Mouse (Mus musculus): ENCODE measurements at regions not wholly inside any gene's neighbourhood (a gene's known extent, or its start where the extent isn't known, plus 50 kb on each side); places are given as distances from the start of the nearest gene placed in this dataset.

DNA sequence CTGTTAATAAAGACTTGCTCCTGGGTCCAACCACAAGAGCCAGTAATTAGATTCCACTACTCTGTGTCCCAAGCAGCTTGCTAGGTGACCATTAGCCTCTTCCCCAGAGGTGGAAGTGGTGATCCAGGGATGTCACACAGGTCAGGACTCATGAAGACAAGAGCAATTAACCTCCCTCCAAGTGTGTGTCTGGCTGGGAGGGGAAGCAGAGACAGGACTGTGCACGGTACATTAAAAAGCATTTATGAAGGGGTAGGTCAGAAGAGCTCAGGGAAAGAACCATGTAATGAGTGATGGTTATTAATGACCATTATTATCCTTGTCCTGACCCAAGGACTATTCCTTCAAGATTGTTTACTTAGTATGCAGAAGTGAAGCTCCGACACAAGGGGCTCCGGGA is 136.9 kb upstream of the Gm6657 start:
- H3K36me3 ChIP-seq, result no peaks in the 10 kb centered on the region
- 59% methylated on average over 3 of the region's 3 CpGs for WGBS
- H3K27ac ChIP-seq, result no peak overlapping the region
- ATAC-seq (ENCODE audit: insufficient number of reproducible peaks, insufficient read depth, low FRiP score, low TSS enrichment), result no peak
- no peak overlapping the region for H3K9ac ChIP-seq
- no peaks in the 10 kb centered on the region for H3K9me3 ChIP-seq
- H3K27me3 ChIP-seq, result no peaks in the 10 kb centered on the region
- H3K4me2 ChIP-seq (replicated peaks), result no peak overlapping the region
- no peaks in the 10 kb centered on the region for H3K4me1 ChIP-seq
- no peak overlapping the region for H3K4me3 ChIP-seq

DNA sequence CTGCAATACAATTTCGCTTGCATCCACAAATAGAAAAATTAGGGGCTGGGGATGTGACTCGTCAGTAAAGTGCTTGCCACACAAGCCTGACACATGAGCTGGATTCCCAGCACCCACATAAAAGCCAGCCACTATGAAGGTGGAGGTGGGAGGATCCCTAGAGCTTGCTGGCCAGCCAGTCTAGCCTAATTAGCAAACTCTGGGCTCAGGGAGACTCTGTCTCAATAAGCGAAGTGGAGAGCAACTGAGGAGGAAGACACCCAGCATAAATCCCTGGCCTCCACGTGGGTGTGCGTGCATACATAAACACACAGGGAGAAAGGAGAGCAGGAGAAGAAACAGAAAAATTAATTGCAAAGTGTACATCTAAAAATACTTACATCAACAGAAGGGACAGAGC is 134.1 kb upstream of the Gm6657 start:
- no peaks in the 10 kb centered on the region for H3K36me3 ChIP-seq
- H3K9me3 ChIP-seq, result no peaks in the 10 kb centered on the region
- H3K4me3 ChIP-seq, result no peak overlapping the region
- H3K4me2 ChIP-seq (replicated peaks), result no peak overlapping the region
- WGBS, result 59% methylated on average over 5 of the region's 5 CpGs
- no peak overlapping the region for H3K27ac ChIP-seq
- no peaks in the 10 kb centered on the region for H3K27me3 ChIP-seq
- no peaks in the 10 kb centered on the region for H3K4me1 ChIP-seq
- no peak overlapping the region for H3K9ac ChIP-seq
- ATAC-seq (ENCODE audit: insufficient number of reproducible peaks, insufficient read depth, low FRiP score, low TSS enrichment), result no peak

DNA sequence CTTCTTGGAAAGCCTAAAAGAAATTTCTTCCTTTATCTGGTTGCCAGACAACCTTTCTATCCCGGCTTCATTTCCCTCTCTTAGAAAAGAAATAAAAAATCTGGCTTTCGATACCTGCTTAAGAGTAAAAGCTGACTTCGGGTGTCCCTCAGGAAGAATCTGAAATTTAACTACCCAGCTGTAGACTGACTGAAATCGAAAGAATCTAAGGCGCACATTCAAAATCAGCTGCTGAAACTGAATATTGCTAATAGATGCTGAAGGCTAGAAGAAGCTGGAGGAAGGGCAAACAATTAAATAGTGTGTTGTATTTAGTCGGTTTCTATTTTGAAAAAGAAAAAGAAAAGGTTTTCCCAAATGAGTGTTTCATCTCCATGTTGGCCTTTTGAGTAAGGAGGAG is 128.0 kb upstream of the Gm6657 start:
- H3K4me2 ChIP-seq (replicated peaks), result no peak overlapping the region
- WGBS, result 82% methylated on average over 6 of the region's 6 CpGs
- no peaks in the 10 kb centered on the region for H3K4me1 ChIP-seq
- no peak overlapping the region for H3K27ac ChIP-seq
- no peak overlapping the region for H3K9ac ChIP-seq
- H3K9me3 ChIP-seq, result no peaks in the 10 kb centered on the region
- no peak overlapping the region for H3K4me3 ChIP-seq
- no peaks in the 10 kb centered on the region for H3K27me3 ChIP-seq
- H3K36me3 ChIP-seq, result no peaks in the 10 kb centered on the region
- ATAC-seq (ENCODE audit: insufficient number of reproducible peaks, insufficient read depth, low FRiP score, low TSS enrichment), result no peak

GRCm38 (mm10) chr12:78072935-78073334 is 121.1 kb upstream of the Gm6657 start:
- no peak overlapping the region for H3K27ac ChIP-seq
- no peak overlapping the region for H3K4me3 ChIP-seq
- H3K4me2 ChIP-seq (replicated peaks), result no peak overlapping the region
- no peaks in the 10 kb centered on the region for H3K27me3 ChIP-seq
- no peaks in the 10 kb centered on the region for H3K9me3 ChIP-seq
- ATAC-seq (ENCODE audit: insufficient number of reproducible peaks, insufficient read depth, low FRiP score, low TSS enrichment), result no peak
- no peaks in the 10 kb centered on the region for H3K4me1 ChIP-seq
- H3K9ac ChIP-seq, result no peak overlapping the region
- no peaks in the 10 kb centered on the region for H3K36me3 ChIP-seq
- WGBS, result 87% methylated on average over 9 of the region's 9 CpGs

DNA sequence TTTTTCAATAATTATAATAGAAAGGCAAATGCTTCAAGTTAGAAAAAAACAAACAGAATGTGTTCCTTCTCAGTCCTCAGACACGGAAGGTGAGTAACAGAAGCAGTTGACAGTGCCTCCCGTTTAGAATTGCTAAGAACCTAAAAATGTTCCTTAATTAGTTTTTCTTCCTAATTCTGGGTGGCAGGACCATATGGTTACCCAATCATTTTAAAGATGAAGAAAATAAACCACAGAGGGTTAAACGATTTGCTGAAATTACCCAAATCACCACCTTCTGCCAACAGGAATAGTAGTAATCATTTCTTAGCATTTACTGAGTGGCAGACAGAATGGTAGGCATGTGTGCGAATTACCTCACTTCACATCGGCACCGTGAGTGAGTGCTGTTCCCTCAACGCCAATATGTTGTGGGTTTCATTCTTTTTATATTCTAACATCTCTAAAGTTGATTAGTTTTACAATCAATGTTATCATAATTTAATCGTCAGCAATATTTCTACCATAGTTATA is 119.7 kb upstream of the Gm6657 start:
- no peak for ATAC-seq (ENCODE audit: insufficient number of reproducible peaks, insufficient read depth, low FRiP score, low TSS enrichment)
- no peak overlapping the region for H3K4me2 ChIP-seq (replicated peaks)
- no peaks in the 10 kb centered on the region for H3K4me1 ChIP-seq
- no peak overlapping the region for H3K9ac ChIP-seq
- no peaks in the 10 kb centered on the region for H3K9me3 ChIP-seq
- H3K36me3 ChIP-seq, result no peaks in the 10 kb centered on the region
- no peak overlapping the region for H3K27ac ChIP-seq
- no peaks in the 10 kb centered on the region for H3K27me3 ChIP-seq
- no peak overlapping the region for H3K4me3 ChIP-seq
- WGBS, result 78% methylated on average over 8 of the region's 8 CpGs

GRCm38 (mm10) chr12:78077285-78077684 is 116.8 kb upstream of the Gm6657 start:
- WGBS, result 11% methylated on average over 5 of the region's 5 CpGs
- H3K27ac ChIP-seq, result no peak overlapping the region
- H3K36me3 ChIP-seq, result no peaks in the 10 kb centered on the region
- no peak for ATAC-seq (ENCODE audit: insufficient number of reproducible peaks, insufficient read depth, low FRiP score, low TSS enrichment)
- H3K4me3 ChIP-seq, result no peak overlapping the region
- H3K9ac ChIP-seq, result no peak overlapping the region
- H3K27me3 ChIP-seq, result no peaks in the 10 kb centered on the region
- no peaks in the 10 kb centered on the region for H3K9me3 ChIP-seq
- no peak overlapping the region for H3K4me2 ChIP-seq (replicated peaks)
- no peaks in the 10 kb centered on the region for H3K4me1 ChIP-seq

- WGBS, result 50% methylated on average over 1 of the region's 1 CpGs
- no peak overlapping the region for H3K9ac ChIP-seq
- no peak overlapping the region for H3K4me3 ChIP-seq
- no peak for ATAC-seq (ENCODE audit: insufficient number of reproducible peaks, insufficient read depth, low FRiP score, low TSS enrichment)
- H3K4me1 ChIP-seq, result no peaks in the 10 kb centered on the region
- no peak overlapping the region for H3K4me2 ChIP-seq (replicated peaks)
- H3K27me3 ChIP-seq, result no peaks in the 10 kb centered on the region
- H3K27ac ChIP-seq, result no peak overlapping the region
- no peaks in the 10 kb centered on the region for H3K9me3 ChIP-seq
- H3K36me3 ChIP-seq, result no peaks in the 10 kb centered on the region
Measured at GRCm38 (mm10) chr12:78082163-78082562, 111.9 kb upstream of the Gm6657 start.

- no peaks in the 10 kb centered on the region for H3K4me1 ChIP-seq
- no peak overlapping the region for H3K4me2 ChIP-seq (replicated peaks)
- no peak for ATAC-seq (ENCODE audit: insufficient number of reproducible peaks, insufficient read depth, low FRiP score, low TSS enrichment)
- H3K9ac ChIP-seq, result no peak overlapping the region
- H3K9me3 ChIP-seq, result no peaks in the 10 kb centered on the region
- no peaks in the 10 kb centered on the region for H3K27me3 ChIP-seq
- no peak overlapping the region for H3K27ac ChIP-seq
- no peaks in the 10 kb centered on the region for H3K36me3 ChIP-seq
- 90% methylated on average over 5 of the region's 5 CpGs for WGBS
- no peak overlapping the region for H3K4me3 ChIP-seq
Measured at GRCm38 (mm10) chr12:78086016-78086415, 108.0 kb upstream of the Gm6657 start.

- no peak overlapping the region for H3K27ac ChIP-seq
- no peak overlapping the region for H3K4me2 ChIP-seq (replicated peaks)
- H3K9ac ChIP-seq, result no peak overlapping the region
- H3K4me1 ChIP-seq, result no peaks in the 10 kb centered on the region
- 65% methylated on average over 1 of the region's 1 CpGs for WGBS
- no peak for ATAC-seq (ENCODE audit: insufficient number of reproducible peaks, insufficient read depth, low FRiP score, low TSS enrichment)
- no peak overlapping the region for H3K4me3 ChIP-seq
- no peaks in the 10 kb centered on the region for H3K9me3 ChIP-seq
- no peaks in the 10 kb centered on the region for H3K27me3 ChIP-seq
- no peaks in the 10 kb centered on the region for H3K36me3 ChIP-seq
Measured at GRCm38 (mm10) chr12:78087921-78088320, 106.1 kb upstream of the Gm6657 start.

- H3K4me1 ChIP-seq, result peaks cover 6% of the 10 kb centered on the region; the same call in 1 of the 2 replicates
- no peak for ATAC-seq (ENCODE audit: insufficient number of reproducible peaks, insufficient read depth, low FRiP score, low TSS enrichment)
- WGBS, result 80% methylated on average over 4 of the region's 4 CpGs
Measured at GRCm38 (mm10) chr12:78094471-78094870, 99.6 kb upstream of the Gm6657 start.

DNA sequence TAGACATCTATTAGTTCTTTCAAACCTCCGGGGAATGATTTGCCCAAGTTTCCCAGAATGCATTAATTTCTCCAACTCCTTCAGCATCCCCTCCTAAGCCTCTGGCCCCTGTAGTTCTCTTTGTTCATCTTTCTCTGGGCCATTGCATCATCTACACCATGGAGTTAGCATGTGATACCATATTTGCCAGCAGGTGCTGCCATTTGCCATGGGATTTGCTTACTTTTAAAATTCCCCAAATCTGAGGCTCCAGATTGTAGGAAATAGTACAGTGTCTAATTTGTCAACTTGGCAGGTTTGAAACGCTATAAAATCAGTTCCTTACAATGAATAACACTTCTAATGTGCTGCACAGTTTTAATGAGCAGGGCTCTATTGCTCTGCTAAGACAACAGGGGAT is 98.7 kb upstream of the Gm6657 start:
- H3K4me2 ChIP-seq (replicated peaks), result no peak overlapping the region
- WGBS, result 77% methylated on average over 2 of the region's 2 CpGs
- H3K4me3 ChIP-seq, result no peak overlapping the region
- no peak overlapping the region for H3K27ac ChIP-seq
- H3K4me1 ChIP-seq, result peaks cover 6% of the 10 kb centered on the region; the same call in 1 of the 2 replicates
- H3K27me3 ChIP-seq, result no peaks in the 10 kb centered on the region
- ATAC-seq (ENCODE audit: insufficient number of reproducible peaks, insufficient read depth, low FRiP score, low TSS enrichment), result no peak
- no peak overlapping the region for H3K9ac ChIP-seq
- no peaks in the 10 kb centered on the region for H3K9me3 ChIP-seq
- H3K36me3 ChIP-seq, result no peaks in the 10 kb centered on the region

More at GRCm38 (mm10) chr12:78094471-78094870, 99.6 kb upstream of the Gm6657 start:
- H3K27ac ChIP-seq, result no peak overlapping the region
- H3K27me3 ChIP-seq, result no peaks in the 10 kb centered on the region
- H3K36me3 ChIP-seq, result no peaks in the 10 kb centered on the region
- H3K9ac ChIP-seq, result no peak overlapping the region
- no peak overlapping the region for H3K4me2 ChIP-seq (replicated peaks)
- no peaks in the 10 kb centered on the region for H3K9me3 ChIP-seq
- no peak overlapping the region for H3K4me3 ChIP-seq

GRCm38 (mm10) chr12:78095916-78096315 is 98.1 kb upstream of the Gm6657 start:
- 89% methylated on average over 2 of the region's 2 CpGs for WGBS
- Histone ChIP-seq H3K9ac (no peak overlapping the region), H3K4me1 (peaks cover 6% of the 10 kb centered on the region; the same call in 1 of the 2 replicates), H3K36me3 (no peaks in the 10 kb centered on the region), H3K4me3 (no peak overlapping the region), H3K9me3 (no peaks in the 10 kb centered on the region), H3K27me3 (no peaks in the 10 kb centered on the region), H3K27ac (no peak overlapping the region), H3K4me2 (replicated peaks) (no peak overlapping the region)
- ATAC-seq (ENCODE audit: insufficient number of reproducible peaks, insufficient read depth, low FRiP score, low TSS enrichment), result no peak

- ATAC-seq (ENCODE audit: insufficient number of reproducible peaks, insufficient read depth, low FRiP score, low TSS enrichment), result no peak
- H3K9me3 ChIP-seq, result no peaks in the 10 kb centered on the region
- H3K4me1 ChIP-seq, result peaks cover 6% of the 10 kb centered on the region; the same call in 1 of the 2 replicates
- H3K36me3 ChIP-seq, result no peaks in the 10 kb centered on the region
- no peak overlapping the region for H3K4me2 ChIP-seq (replicated peaks)
- WGBS, result 72% methylated on average over 1 of the region's 1 CpGs
- no peaks in the 10 kb centered on the region for H3K27me3 ChIP-seq
- H3K4me3 ChIP-seq, result no peak overlapping the region
- H3K9ac ChIP-seq, result no peak overlapping the region
- H3K27ac ChIP-seq, result no peak overlapping the region
Measured at GRCm38 (mm10) chr12:78097119-78097518, 96.9 kb upstream of the Gm6657 start.
